Mouse (Mus musculus) midbrain, embryonic 12.5 days (tissue): ENCODE data around the gene AC129217.1. TPM values are rescaled to one million over a fixed set of nuclear protein-coding genes. Genes with fewer than 3 reads are reported as not detected.
"Not testable (repeated sequence)": the region's sequence is repeated elsewhere in the genome, so short reads cannot be mapped to it uniquely, and the experiment has no call there.

Experiments
- ATAC-seq: fragments of 200-750 bp; cut with Nextera tagmentation; 2 replicates; pipeline ENCODE4 v1.8.0; 2017; ENCODE audit warnings: low read depth, moderate TSS enrichment, moderate library complexity; ENCODE audit not compliant: low FRiP score
- H3K27ac ChIP-seq: fragments of 300-500 bp; sonication (generic); replicated peaks from 2 replicates; pipeline ENCODE4 v1.5.1; 2016; ENCODE audit warnings: mild to moderate bottlenecking
- H3K27me3 ChIP-seq: fragments of 300-500 bp; sonication (generic); 2 replicates; pipeline ENCODE4 v1.6.1; 2016; ENCODE audit warnings: mild to moderate bottlenecking
- H3K36me3 ChIP-seq: fragments of 300-500 bp; sonication (generic); 2 replicates; pipeline ENCODE4 v1.6.1; 2016
- H3K4me1 ChIP-seq: fragments of 300-500 bp; sonication (generic); 2 replicates; pipeline ENCODE4 v1.6.1; 2016
- H3K4me2 ChIP-seq: fragments of 300-500 bp; sonication (generic); replicated peaks from 2 replicates; pipeline ENCODE4 v1.6.1; 2016; ENCODE audit warnings: mild to moderate bottlenecking, moderate library complexity
- H3K4me3 ChIP-seq: fragments of 300-500 bp; sonication (generic); 2 replicates; pipeline ENCODE4 v1.5.1; 2016; ENCODE audit warnings: mild to moderate bottlenecking
- H3K9ac ChIP-seq: fragments of 300-500 bp; sonication (generic); replicated peaks from 2 replicates; pipeline ENCODE4 v1.6.1; 2016; ENCODE audit warnings: mild to moderate bottlenecking, moderate library complexity
- H3K9me3 ChIP-seq: fragments of 300-500 bp; sonication (generic); 2 replicates; pipeline ENCODE4 v1.6.1; 2016; ENCODE audit warnings: mild to moderate bottlenecking
- WGBS: fragments of 180-500 bp; shearing (Covaris S2); methylation state at CpG from one replicate; pipeline ENCODE4 v1.1.7; 2016; 5-methylcytosine and 5-hydroxymethylcytosine counted together
- polyA plus RNA-seq: library from polyadenylated mRNA; unstranded; fragments of >200 nt; fragmentation: Nextera tagmentation; extraction: Ambion mirVana; gene quantifications from 2 replicates; pipeline ENCODE4 v1.2.1, GENCODE M21; 2016

Gene AC129217.1
- polyA plus RNA-seq, 1 experiment from 2014 or later, result not detected

- not testable (repeated sequence) for H3K4me2 ChIP-seq, H3K9me3 ChIP-seq, ATAC-seq, H3K4me3 ChIP-seq, H3K9ac ChIP-seq, H3K27me3 ChIP-seq
- H3K4me1 ChIP-seq, result peaks cover 28% of the 10 kb centered on the region
- H3K27ac ChIP-seq, result peak overlapping the region; percentile 97
- WGBS, result 97% methylated on average over 10 of the region's 10 CpGs
- H3K36me3 ChIP-seq, result peaks cover 51% of the 10 kb centered on the region
Measured at GRCm38 (mm10) chr19:8836327-8836726, 6.8 kb downstream of the AC129217.1 start.

- 2% methylated on average over 38 of the region's 38 CpGs for WGBS
- peak within 1 kb of the TSS; percentile 73 for H3K4me2 ChIP-seq
- peak within 1 kb of the TSS; percentile 82 for H3K9ac ChIP-seq
- H3K27me3 ChIP-seq, result no peaks in the 10 kb centered on the region
- peak; percentile 77 for ATAC-seq
- H3K9me3 ChIP-seq, result no peaks in the 10 kb centered on the region
- peak within 1 kb of the TSS; percentile 59 for H3K4me3 ChIP-seq
- H3K36me3 ChIP-seq, result peaks cover 47% of the 10 kb centered on the region
- H3K4me1 ChIP-seq, result peaks cover 28% of the 10 kb centered on the region
- peak within 1 kb of the TSS; percentile 97 for H3K27ac ChIP-seq
Measured at GRCm38 (mm10) chr19:8837251-8837791, 7.7 kb downstream of the AC129217.1 start, which contains the start of gene Bscl2. Gene Bscl2 (plus strand): TSS chr19:8837467.

- Histone ChIP-seq H3K9me3 (no peaks in the 10 kb centered on the region), H3K27ac (peak overlapping the region; percentile 97), H3K4me2 (peak overlapping the region; percentile 73), H3K36me3 (peaks cover 46% of the 10 kb centered on the region), H3K4me3 (peak overlapping the region; percentile 59), H3K27me3 (no peaks in the 10 kb centered on the region), H3K9ac (peak overlapping the region; percentile 82), H3K4me1 (peaks cover 28% of the 10 kb centered on the region)
- WGBS, result 14% methylated on average over 15 of the region's 15 CpGs
- ATAC-seq, result 0 out of 2 replicates have a peak, but pooled peaks have one; percentile 11
Measured at GRCm38 (mm10) chr19:8838041-8838730, 8.6 kb downstream of the AC129217.1 start.

- ATAC-seq, result peak; percentile 84
- Histone ChIP-seq H3K4me1 (peaks cover 28% of the 10 kb centered on the region), H3K9me3 (no peaks in the 10 kb centered on the region), H3K4me2 (peak within 1 kb of the TSS; percentile 73), H3K36me3 (peaks cover 35% of the 10 kb centered on the region), H3K4me3 (peak within 1 kb of the TSS; percentile 59), H3K9ac (peak within 1 kb of the TSS; percentile 82), H3K27ac (peak within 1 kb of the TSS; percentile 97), H3K27me3 (no peaks in the 10 kb centered on the region)
- WGBS, result 33% methylated on average over 11 of the region's 11 CpGs
Measured at GRCm38 (mm10) chr19:8839103-8839907, 9.7 kb downstream of the AC129217.1 start, which contains the start of gene Gng3. Gene Gng3 (minus strand): TSS chr19:8839194.

GRCm38 (mm10) chr19:8839908-8840791 is 10.6 kb downstream of the AC129217.1 start:
- Histone ChIP-seq H3K4me2 (peak overlapping the region; percentile 73), H3K27ac (peak overlapping the region; percentile 97), H3K9ac (peak overlapping the region; percentile 72), H3K27me3 (no peaks in the 10 kb centered on the region), H3K4me1 (peaks cover 28% of the 10 kb centered on the region), H3K9me3 (no peaks in the 10 kb centered on the region), H3K4me3 (peak overlapping the region; percentile 59), H3K36me3 (peaks cover 27% of the 10 kb centered on the region)
- ATAC-seq, result peak; percentile 42
- 17% methylated on average over 29 of the region's 29 CpGs for WGBS

- Histone ChIP-seq H3K4me2 (peak overlapping the region; percentile 73), H3K9me3 (no peaks in the 10 kb centered on the region), H3K27me3 (no peaks in the 10 kb centered on the region), H3K9ac (peak overlapping the region; percentile 72), H3K36me3 (peaks cover 28% of the 10 kb centered on the region), H3K4me3 (peak overlapping the region; percentile 59), H3K4me1 (peaks cover 28% of the 10 kb centered on the region), H3K27ac (no peak overlapping the region)
- 88% methylated on average over 7 of the region's 7 CpGs for WGBS
- no peak for ATAC-seq
Measured at GRCm38 (mm10) chr19:8841012-8841411, 11.4 kb downstream of the AC129217.1 start.

- peaks cover 48% of the 10 kb centered on the region for H3K36me3 ChIP-seq
- H3K4me3 ChIP-seq, result no peak overlapping the region
- H3K27me3 ChIP-seq, result no peaks in the 10 kb centered on the region
- no peak overlapping the region for H3K9ac ChIP-seq
- H3K4me1 ChIP-seq, result peaks cover 28% of the 10 kb centered on the region
- H3K27ac ChIP-seq, result no peak overlapping the region
- no peak for ATAC-seq
- no peaks in the 10 kb centered on the region for H3K9me3 ChIP-seq
- H3K4me2 ChIP-seq, result no peak overlapping the region
- 87% methylated on average over 6 of the region's 6 CpGs for WGBS
Measured at GRCm38 (mm10) chr19:8842961-8843360, 13.4 kb downstream of the AC129217.1 start.

GRCm38 (mm10) chr19:8844371-8845129 is 15.0 kb downstream of the AC129217.1 start:
- 57% methylated on average over 5 of the region's 5 CpGs for WGBS
- no peaks in the 10 kb centered on the region for H3K9me3 ChIP-seq
- H3K27me3 ChIP-seq, result no peaks in the 10 kb centered on the region
- H3K4me3 ChIP-seq, result no peak overlapping the region
- H3K4me1 ChIP-seq, result peaks cover 16% of the 10 kb centered on the region
- peaks cover 59% of the 10 kb centered on the region for H3K36me3 ChIP-seq
- ATAC-seq, result no peak
- no peak overlapping the region for H3K4me2 ChIP-seq
- no peak overlapping the region for H3K27ac ChIP-seq
- H3K9ac ChIP-seq, result no peak overlapping the region

GRCm38 (mm10) chr19:8848356-8848755 is 18.8 kb downstream of the AC129217.1 start:
- no peaks in the 10 kb centered on the region for H3K4me1 ChIP-seq
- 79% methylated on average over 5 of the region's 5 CpGs for WGBS
- H3K36me3 ChIP-seq, result peaks cover 40% of the 10 kb centered on the region
- H3K9ac ChIP-seq, result no peak overlapping the region
- H3K27me3 ChIP-seq, result no peaks in the 10 kb centered on the region
- no peak for ATAC-seq
- no peak overlapping the region for H3K4me3 ChIP-seq
- no peaks in the 10 kb centered on the region for H3K9me3 ChIP-seq
- H3K4me2 ChIP-seq, result no peak overlapping the region
- H3K27ac ChIP-seq, result no peak overlapping the region

GRCm38 (mm10) chr19:8850402-8850901 is 20.9 kb downstream of the AC129217.1 start, which contains the start of gene Lrrn4cl:
Gene Lrrn4cl (plus strand): TSS chr19:8850768.
- WGBS, result 43% methylated on average over 7 of the region's 7 CpGs
- Histone ChIP-seq H3K36me3 (peaks cover 36% of the 10 kb centered on the region), H3K27me3 (no peaks in the 10 kb centered on the region), H3K4me3 (no peak within 1 kb of the TSS), H3K9me3 (no peaks in the 10 kb centered on the region), H3K4me2 (no peak within 1 kb of the TSS), H3K9ac (no peak within 1 kb of the TSS), H3K4me1 (no peaks in the 10 kb centered on the region), H3K27ac (no peak within 1 kb of the TSS)
- ATAC-seq, result no peak
